In the genomic region with DNA sequence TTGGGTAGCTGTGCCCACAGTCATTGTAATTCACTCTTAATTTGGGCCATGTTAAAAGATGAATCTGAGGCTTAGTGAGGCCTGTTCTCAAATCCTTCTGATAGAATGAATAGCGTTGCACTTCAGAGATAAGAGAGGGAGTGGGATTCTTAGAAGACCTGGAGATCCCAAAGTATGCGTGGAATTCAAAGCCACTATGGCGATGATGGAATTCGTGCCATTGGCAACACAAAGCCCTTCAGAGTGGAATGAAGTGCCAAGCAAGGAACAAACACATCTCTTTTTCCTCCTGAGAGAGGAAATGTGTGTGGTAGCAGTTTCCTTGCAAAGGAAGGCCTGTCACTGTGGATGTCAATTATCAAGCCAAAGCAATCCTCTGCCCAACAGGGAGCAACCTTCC, we compare ENCODE assay signal across 17 mouse cellular contexts.
"Had no signal": no experiment of that assay in that cellular context is flagged by ENCODE, and none has a peak within 500 bp of the region (broad histone marks: within the 10 kb centered on the region; RNA-seq: fewer than 3 reads in every experiment).

No protein-coding gene starts in this region.

- H3K27ac ChIP-seq: liver, embryonic 13.5 days; liver, embryonic 15.5 days; lung, embryonic 15.5 days; macrophage; midbrain, embryonic 13.5 days; midbrain, embryonic 15.5 days; neural tube, embryonic 12.5 days; stomach, embryonic 15.5 days; stomach, postnatal 0 days had no signal

- H3K4me1 ChIP-seq: liver, embryonic 13.5 days; liver, embryonic 15.5 days; megakaryocyte, embryonic 14.5 days; midbrain, embryonic 15.5 days; stomach, embryonic 15.5 days had no signal

- H3K27me3 ChIP-seq: liver, embryonic 13.5 days; liver, embryonic 15.5 days; lung, embryonic 15.5 days; megakaryocyte, embryonic 14.5 days; neural tube, embryonic 12.5 days; stomach, embryonic 15.5 days had no signal

- H3K9me3 ChIP-seq: liver, embryonic 13.5 days; liver, embryonic 15.5 days; lung, embryonic 15.5 days; midbrain, embryonic 13.5 days; midbrain, embryonic 15.5 days; neural tube, embryonic 12.5 days; stomach, embryonic 15.5 days had no signal

- H3K4me2 ChIP-seq: liver, embryonic 11.5 days; liver, embryonic 13.5 days; liver, embryonic 15.5 days; lung, embryonic 15.5 days; midbrain, embryonic 11.5 days; midbrain, embryonic 13.5 days; midbrain, embryonic 15.5 days; neural tube, embryonic 12.5 days; stomach, embryonic 15.5 days had no signal

- H3K36me3 ChIP-seq: liver, embryonic 13.5 days; liver, embryonic 15.5 days; lung, embryonic 15.5 days; midbrain, embryonic 13.5 days; midbrain, embryonic 15.5 days; neural tube, embryonic 12.5 days; stomach, embryonic 15.5 days had no signal

- ATAC-seq: liver, postnatal 0 days; midbrain, embryonic 13.5 days; midbrain, embryonic 15.5 days had no signal

- H3K9ac ChIP-seq: liver, embryonic 13.5 days; liver, embryonic 15.5 days; liver, postnatal 0 days; lung, embryonic 15.5 days; midbrain, embryonic 13.5 days; midbrain, embryonic 15.5 days; neural tube, embryonic 12.5 days; stomach, embryonic 15.5 days had no signal

- H3K4me3 ChIP-seq: liver, embryonic 13.5 days; liver, embryonic 15.5 days; lung, embryonic 15.5 days; megakaryocyte, embryonic 14.5 days; midbrain, embryonic 13.5 days; midbrain, embryonic 15.5 days; neural tube, embryonic 12.5 days; stomach, embryonic 15.5 days had no signal

- DNase-seq: liver, embryonic 13.5 days; liver, postnatal 0 days; right cerebral cortex, postnatal 14 days; thymus, adult 2 months; thymus, postnatal 25 days; thymus, postnatal 4 days had no signal
